Mouse (Mus musculus): ENCODE results near the gene Ern1.

- TF ChIP-seq POLR2A (IDR thresholded peaks at IDR 0.05; ENCODE audit: control insufficient read depth, extremely low read depth, insufficient read depth, low read length, poor library complexity) (no peak), CTCF (IDR thresholded peaks at IDR 0.05; ENCODE audit: borderline replicate concordance, control insufficient read depth, extremely low read depth, insufficient read depth, low read length, poor library complexity) (no peak)
These were observed 77.6 kb downstream of the Ern1 start for GRCm38 (mm10) chr11:106410011-106410410.

All from thymus, adult 2 months (tissue).